Mouse (Mus musculus) liver, adult 2 months (tissue): ENCODE data around the gene Gpm6b. TPM values are rescaled to one million over a fixed set of nuclear protein-coding genes. Genes with fewer than 3 reads are reported as not detected.

Experiments used
- DNase-seq: peaks from one replicate; pipeline ENCODE4 v3.0.0-alpha.2; 2011; ENCODE audit warnings: low read depth, low spot score; ENCODE audit errors: extremely low read depth
- H3K27ac ChIP-seq: fragments of 200-500 bp; replicated peaks from 2 replicates; pipeline ENCODE4 v1.5.1; 2012; ENCODE audit warnings: low read depth, mild to moderate bottlenecking, control low read depth, inconsistent platforms, low read length; ENCODE audit not compliant: insufficient read depth
- H3K27me3 ChIP-seq: fragments of 200-500 bp; 2 replicates; pipeline ENCODE4 v1.6.1; 2012; ENCODE audit warnings: mild to moderate bottlenecking, moderate library complexity, low read length, inconsistent platforms; ENCODE audit not compliant: control insufficient read depth, insufficient read depth
- H3K36me3 ChIP-seq: fragments of 200-500 bp; 2 replicates; pipeline ENCODE4 v1.6.1; 2012; ENCODE audit warnings: low read length, inconsistent platforms; ENCODE audit not compliant: control insufficient read depth, insufficient read depth
- H3K4me1 ChIP-seq: fragments of 200-500 bp; 2 replicates; pipeline ENCODE4 v1.6.1; 2011; ENCODE audit warnings: low read length; ENCODE audit not compliant: control insufficient read depth, insufficient read depth
- H3K4me3 ChIP-seq: fragments of 200-500 bp; 2 replicates; pipeline ENCODE4 v1.5.1; 2011; ENCODE audit warnings: low read depth, mild to moderate bottlenecking, control low read depth, low read length, moderate library complexity; ENCODE audit not compliant: insufficient read depth
- H3K79me2 ChIP-seq: fragments of 200-500 bp; 2 replicates; pipeline ENCODE4 v1.6.1; 2012; ENCODE audit warnings: inconsistent platforms, mild to moderate bottlenecking, low read length, moderate library complexity; ENCODE audit not compliant: control insufficient read depth, insufficient read depth
- H3K9ac ChIP-seq: fragments of 200-500 bp; 2 replicates; pipeline ENCODE4 v1.6.1; 2012; ENCODE audit warnings: low read depth, mild to moderate bottlenecking, control low read depth, inconsistent platforms, low read length
- CTCF ChIP-seq: fragments of 200-500 bp; IDR thresholded peaks from 2 replicates; pipeline ENCODE4 v1.5.1; 2011; ENCODE audit warnings: low read depth, low read length, control low read depth
- POLR2A ChIP-seq: fragments of 200-500 bp; IDR thresholded peaks from 2 replicates; pipeline ENCODE4 v1.6.1; 2011; ENCODE audit warnings: low read length, control low read depth; ENCODE audit not compliant: insufficient read depth; ENCODE audit errors: extremely low read depth
- WGBS: fragments of 180-500 bp; shearing (Covaris S2); methylation state at CpG from one replicate; pipeline ENCODE4 v1.1.7; 2018; 5-methylcytosine and 5-hydroxymethylcytosine counted together
- polyA plus RNA-seq: library from polyadenylated mRNA; depleted of rRNA; stranded (reverse); fragments of >200 nt; gene quantifications from 2 replicates; pipeline ENCODE4 v1.2.3, GENCODE M21; 2012
- total RNA-seq: library from RNA; depleted of rRNA; stranded (reverse); fragments of >200 nt; gene quantifications from 2 replicates; pipeline ENCODE4 v1.2.3, GENCODE M21; 2014

Gpm6b gene
- total and polyA plus RNA-seq, 2 experiments, result 0.24 to 1.3 TPM

DNA sequence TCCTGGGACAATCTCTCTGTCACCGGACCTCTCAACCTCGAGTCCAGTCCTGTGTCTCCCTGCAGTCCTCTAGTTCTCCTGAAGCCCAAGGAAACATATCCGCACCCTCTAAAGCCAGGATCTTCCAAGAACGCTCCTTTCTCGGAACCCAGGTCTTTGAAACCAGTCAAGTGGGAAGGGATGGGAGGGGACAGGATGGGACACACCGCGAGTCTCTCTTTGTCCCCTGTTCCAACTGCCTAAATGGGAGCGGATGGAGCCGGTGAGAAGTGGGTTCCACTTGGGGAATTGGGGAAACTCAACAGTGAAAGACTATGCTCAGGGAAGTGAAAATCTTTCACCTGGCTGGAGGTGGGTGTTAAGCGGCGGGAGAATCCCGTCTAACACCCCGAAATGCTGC is 809 bp downstream of the Gpm6b start:
- no peak overlapping the region for H3K9ac ChIP-seq
- H3K27me3 ChIP-seq, result peaks cover 4% of the 10 kb centered on the region; the same call in 1 of the 2 replicates
- H3K4me3 ChIP-seq, result peak overlapping the region; percentile 58; the same call in 1 of the 2 replicates
- TF ChIP-seq CTCF (no peak), POLR2A (no peak)
- no peak for DNase-seq
- 5% methylated on average over 13 of the region's 13 CpGs for WGBS
- no peaks in the 10 kb centered on the region for H3K36me3 ChIP-seq
- no peak overlapping the region for H3K27ac ChIP-seq
- H3K79me2 ChIP-seq, result no peaks in the 10 kb centered on the region
- H3K4me1 ChIP-seq, result peaks cover 3% of the 10 kb centered on the region; the same call in 1 of the 2 replicates

DNA sequence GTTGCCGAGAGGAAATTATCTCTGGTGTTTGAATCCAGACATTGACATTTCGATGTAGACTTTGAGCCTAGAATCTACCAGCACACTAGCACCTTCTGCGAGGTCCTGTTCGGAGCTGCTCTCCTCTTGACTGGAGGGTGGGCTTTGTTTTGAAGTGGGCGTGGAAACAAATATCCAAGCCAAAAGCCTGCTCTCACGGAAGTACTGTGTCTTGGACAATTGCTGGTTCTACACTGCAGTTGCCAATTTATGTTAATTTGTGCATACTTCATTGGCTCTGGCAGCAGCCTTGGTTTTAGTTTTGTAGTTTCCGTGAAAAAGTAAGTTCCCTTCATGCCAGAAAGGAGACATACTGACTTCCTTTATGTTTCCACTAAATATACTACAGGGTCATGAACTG is 2.0 kb downstream of the Gpm6b start:
- H3K9ac ChIP-seq, result no peak overlapping the region
- 70% methylated on average over 7 of the region's 7 CpGs for WGBS
- TF ChIP-seq POLR2A, result no peak
- DNase-seq, result no peak
- H3K27me3 ChIP-seq, result peaks cover 4% of the 10 kb centered on the region; the same call in 1 of the 2 replicates
- H3K36me3 ChIP-seq, result no peaks in the 10 kb centered on the region
- peaks cover 3% of the 10 kb centered on the region; the same call in 1 of the 2 replicates for H3K4me1 ChIP-seq
- H3K79me2 ChIP-seq, result no peaks in the 10 kb centered on the region
- no peak overlapping the region for H3K4me3 ChIP-seq
- H3K27ac ChIP-seq, result no peak overlapping the region

DNA sequence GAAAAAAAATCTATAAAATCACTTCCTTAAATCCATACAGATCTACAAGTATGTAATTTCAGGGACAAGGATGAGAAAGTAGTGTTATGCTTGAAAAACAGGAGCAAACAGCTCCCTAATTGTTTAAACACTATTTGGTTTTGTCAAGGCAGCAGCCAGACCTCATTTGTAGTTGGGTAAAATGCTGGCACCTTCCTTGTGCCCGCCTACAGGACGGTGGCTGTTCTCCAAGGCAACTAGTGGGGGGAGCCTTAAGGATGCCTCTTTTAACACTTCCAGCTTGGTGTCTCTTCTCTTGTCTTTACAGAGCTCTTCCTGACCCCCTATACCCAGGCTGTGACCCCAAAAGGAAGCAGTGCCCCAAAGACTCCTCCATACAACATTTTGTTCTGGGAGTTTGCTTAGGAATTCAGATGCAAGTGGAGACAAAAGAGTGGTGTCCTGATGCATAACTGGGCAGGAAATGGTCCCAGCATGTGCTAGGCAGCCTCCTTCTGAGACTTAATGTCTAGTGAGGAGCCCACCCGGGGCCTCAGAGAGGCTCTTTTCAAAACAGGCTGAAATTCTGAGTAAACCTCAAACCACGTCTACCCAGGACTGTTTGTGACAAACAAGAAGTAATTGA is 4.7 kb downstream of the Gpm6b start:
- H3K27me3 ChIP-seq, result peaks cover 4% of the 10 kb centered on the region; the same call in 1 of the 2 replicates
- DNase-seq, result no peak
- no peak for TF ChIP-seq CTCF
- TF ChIP-seq POLR2A, result no peak
- no peak overlapping the region for H3K27ac ChIP-seq
- no peaks in the 10 kb centered on the region for H3K79me2 ChIP-seq
- no peaks in the 10 kb centered on the region for H3K36me3 ChIP-seq
- H3K4me3 ChIP-seq, result no peak overlapping the region
- no peak overlapping the region for H3K9ac ChIP-seq
- peaks cover 3% of the 10 kb centered on the region; the same call in 1 of the 2 replicates for H3K4me1 ChIP-seq
- 85% methylated on average over 4 of the region's 4 CpGs for WGBS

DNA sequence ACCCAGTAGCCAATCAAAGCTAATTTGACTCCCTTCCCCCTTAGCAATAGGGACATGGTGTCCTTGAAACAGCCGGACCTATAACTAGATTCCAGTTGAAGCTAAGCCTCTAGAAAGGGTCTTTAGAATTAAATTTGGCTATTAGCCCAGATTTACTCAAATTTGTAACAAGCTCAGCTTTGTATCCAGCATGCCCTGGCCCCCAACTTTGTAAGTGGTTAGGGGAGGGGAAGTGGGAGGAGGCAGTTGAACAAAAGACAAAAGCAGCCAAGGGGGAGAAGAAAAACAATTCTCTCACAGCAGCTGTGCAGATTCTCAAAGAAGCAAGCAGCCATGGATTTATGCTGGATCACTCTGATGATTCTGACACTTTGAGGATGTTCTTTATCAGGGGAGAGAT is 32.8 kb downstream of the Gpm6b start:
- no peak overlapping the region for H3K9ac ChIP-seq
- H3K36me3 ChIP-seq, result no peaks in the 10 kb centered on the region
- no peaks in the 10 kb centered on the region for H3K79me2 ChIP-seq
- no peak for DNase-seq
- WGBS, result 81% methylated on average over 1 of the region's 1 CpGs
- H3K27me3 ChIP-seq, result no peaks in the 10 kb centered on the region
- no peak overlapping the region for H3K4me3 ChIP-seq
- no peak overlapping the region for H3K27ac ChIP-seq
- TF ChIP-seq CTCF (no peak), POLR2A (no peak)
- no peaks in the 10 kb centered on the region for H3K4me1 ChIP-seq

DNA sequence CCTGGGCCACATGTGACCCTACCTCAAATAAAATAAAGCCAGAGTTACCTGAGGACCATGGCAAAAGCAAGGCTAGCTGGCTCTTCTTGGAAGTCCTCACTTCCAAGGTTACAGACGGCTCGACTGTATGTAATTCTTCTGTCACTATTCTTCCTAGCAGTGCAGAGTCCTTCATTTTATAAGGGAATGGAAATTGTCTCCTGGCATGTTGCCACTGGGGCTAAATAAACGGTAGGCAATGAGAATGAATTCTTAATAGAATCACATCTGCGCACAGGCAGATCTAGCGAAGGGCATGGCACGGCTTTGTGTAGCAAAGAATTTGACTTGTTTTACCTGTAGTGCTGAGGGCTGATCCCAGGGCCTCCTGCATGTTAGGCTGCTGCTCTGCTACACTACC is 33.9 kb downstream of the Gpm6b start:
- no peaks in the 10 kb centered on the region for H3K27me3 ChIP-seq
- no peaks in the 10 kb centered on the region for H3K79me2 ChIP-seq
- 91% methylated on average over 6 of the region's 6 CpGs for WGBS
- H3K27ac ChIP-seq, result no peak overlapping the region
- TF ChIP-seq CTCF (no peak), POLR2A (no peak)
- H3K36me3 ChIP-seq, result no peaks in the 10 kb centered on the region
- no peak overlapping the region for H3K9ac ChIP-seq
- H3K4me3 ChIP-seq, result no peak overlapping the region
- H3K4me1 ChIP-seq, result no peaks in the 10 kb centered on the region
- DNase-seq, result no peak

DNA sequence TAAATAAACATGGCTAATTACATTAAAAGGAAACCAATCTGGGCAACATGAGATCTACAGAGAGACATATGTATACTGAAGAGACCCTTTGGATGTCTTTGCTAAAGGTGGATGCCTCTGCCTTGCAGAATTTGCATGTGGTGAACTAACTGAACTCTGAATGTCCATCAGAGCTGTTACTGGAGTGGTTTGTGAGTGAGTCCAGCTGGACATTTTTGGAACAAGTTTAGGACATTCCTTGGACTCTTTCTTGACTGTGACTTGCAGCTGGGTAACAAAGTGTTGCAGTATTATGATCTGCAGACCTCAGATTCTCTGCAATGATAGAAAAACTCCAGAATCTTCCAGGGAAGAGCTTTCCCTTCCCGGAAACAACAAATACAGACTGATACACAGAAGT is 41.1 kb downstream of the Gpm6b start:
- TF ChIP-seq POLR2A (no peak), CTCF (no peak)
- Histone ChIP-seq H3K79me2 (no peaks in the 10 kb centered on the region), H3K4me1 (no peaks in the 10 kb centered on the region), H3K4me3 (no peak overlapping the region), H3K36me3 (no peaks in the 10 kb centered on the region), H3K9ac (no peak overlapping the region), H3K27ac (no peak overlapping the region), H3K27me3 (no peaks in the 10 kb centered on the region)
- WGBS, result 88% methylated on average over 1 of the region's 1 CpGs
- DNase-seq, result no peak
